9 mouse cellular contexts compared by ENCODE assay signal in the genomic region with DNA sequence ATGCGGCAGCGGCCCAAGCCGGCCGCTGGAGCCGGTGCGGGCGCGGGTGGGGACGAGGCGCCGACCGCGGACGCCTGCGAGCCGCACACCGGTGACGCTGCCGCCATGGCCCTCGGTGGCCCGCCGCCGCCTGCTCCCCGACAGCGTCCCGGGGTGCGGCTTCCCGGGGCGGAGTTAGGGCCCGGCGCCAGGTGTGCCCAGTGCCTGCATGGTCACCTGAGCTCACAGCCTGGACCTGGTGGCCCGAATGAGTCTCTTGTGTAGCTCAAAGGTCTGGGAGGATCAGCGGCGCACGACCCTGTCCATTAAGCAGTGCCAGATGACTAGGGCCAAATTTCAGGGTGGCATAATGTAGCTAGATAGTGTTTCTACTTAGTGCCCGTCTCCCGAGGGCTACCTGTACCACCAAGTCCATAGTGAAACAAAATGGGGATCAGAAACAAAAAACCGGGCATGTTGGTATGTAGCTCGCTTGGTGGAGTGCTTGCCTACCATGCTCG. TPM values are rescaled to one million over a fixed set of nuclear protein-coding genes. Genes with fewer than 3 reads are reported as not detected.
DNase-seq lines count a peak whose midpoint lies in the region; ATAC-seq and TF ChIP-seq lines count a peak whose summit lies in the region.
"Had no signal": no experiment of that assay in that cellular context is flagged by ENCODE, and none has a peak within 500 bp of the region (broad histone marks: within the 10 kb centered on the region; RNA-seq: fewer than 3 reads in every experiment).

A gene (minus strand): TSS at position 221 of the 500 bp plus-strand sequence.

- H3K27ac ChIP-seq in heart, embryonic 10.5 days: peak within 1 kb of the TSS; percentile 92
- peak within 1 kb of the TSS; percentile 87 for H3K27ac ChIP-seq in kidney, embryonic 15.5 days
- H3K27ac ChIP-seq in spleen, adult 2 months (ENCODE audit: insufficient read depth, low read length): peak within 1 kb of the TSS; percentile 41; the same call in 1 of the 2 replicates

- DNase-seq in gastrocnemius, adult 18-20 months (ENCODE audit: low spot score): peak; percentile 65
- DNase-seq in gastrocnemius, postnatal 10 days: no peak
- DNase-seq in cerebellum, adult 9-11 months: peak; percentile 82
- no peak for DNase-seq in heart, embryonic 10.5 days (ENCODE audit: low spot score)
- DNase-seq in lung, postnatal 10 days: peak; percentile 79
- DNase-seq in spleen, adult 2 months (ENCODE audit: low read depth in 1 of 2, low spot score in 2 of 2): peak in 1 of 2 experiments; percentile 21
- DNase-seq in layer of hippocampus, adult 9-10 months (ENCODE audit: low spot score): no peak

- H3K4me1 ChIP-seq in heart, embryonic 10.5 days: peaks cover 15% of the 10 kb centered on the region
- peaks cover 22% of the 10 kb centered on the region for H3K4me1 ChIP-seq in kidney, embryonic 15.5 days
- peaks cover 6% of the 10 kb centered on the region for H3K4me1 ChIP-seq in spleen, adult 2 months (ENCODE audit: control insufficient read depth, insufficient read depth, insufficient read length)

- H3K9me3 ChIP-seq in heart, embryonic 10.5 days: no peaks in the 10 kb centered on the region
- no peaks in the 10 kb centered on the region for H3K9me3 ChIP-seq in kidney, embryonic 15.5 days (replicated peaks)

- WGBS in heart, embryonic 10.5 days: 9% methylated on average over 40 of the region's 40 CpGs
- WGBS in kidney, embryonic 15.5 days: 6% methylated on average over 40 of the region's 40 CpGs
- 11% methylated on average over 39 of the region's 40 CpGs for WGBS in spleen, adult 2 months

- TF ChIP-seq CTCF in spleen, adult 2 months (IDR thresholded peaks at IDR 0.05; ENCODE audit: extremely low read depth, insufficient read depth, insufficient read length, insufficient replicate concordance): no peak

- peaks cover 11% of the 10 kb centered on the region; the same call in 1 of the 2 replicates for H3K27me3 ChIP-seq in heart, embryonic 10.5 days (ENCODE audit: insufficient read depth, poor library complexity, severe bottlenecking)
- 0 out of 2 replicates have a peak, but pooled peaks cover 4% of the 10 kb centered on the region for H3K27me3 ChIP-seq in kidney, embryonic 15.5 days
- no peaks in the 10 kb centered on the region for H3K27me3 ChIP-seq in spleen, adult 2 months (ENCODE audit: control insufficient read depth, insufficient read depth, low read length)
- H3K27me3 ChIP-seq: Patski had no signal

- H3K4me3 ChIP-seq in heart, embryonic 10.5 days: peak within 1 kb of the TSS; percentile 72
- H3K4me3 ChIP-seq in kidney, embryonic 15.5 days (replicated peaks): peak within 1 kb of the TSS; percentile 59
- H3K4me3 ChIP-seq in spleen, adult 2 months (ENCODE audit: extremely low read depth, insufficient read depth, insufficient read length): peak within 1 kb of the TSS; percentile 71

- no peak; the same call in 1 of the 2 replicates for TF ChIP-seq POLR2A in spleen, adult 2 months (IDR thresholded peaks at IDR 0.05; ENCODE audit: low read depth, low read length)

- peaks cover 11% of the 10 kb centered on the region for H3K36me3 ChIP-seq in heart, embryonic 10.5 days
- peaks cover 11% of the 10 kb centered on the region for H3K36me3 ChIP-seq in kidney, embryonic 15.5 days
- peaks cover 4% of the 10 kb centered on the region for H3K36me3 ChIP-seq in spleen, adult 2 months (ENCODE audit: control insufficient read depth, insufficient read depth, low read length)

- peak; percentile 29 for ATAC-seq in kidney, embryonic 15.5 days (replicated peaks; ENCODE audit: low FRiP score)

- H3K4me2 ChIP-seq in kidney, embryonic 15.5 days: peak within 1 kb of the TSS; percentile 94

- H3K9ac ChIP-seq in kidney, embryonic 15.5 days: peak within 1 kb of the TSS; percentile 69

RNA-seq across cellular contexts. Expression of the gene that starts here (rescaled TPM):
- total RNA-seq in gastrocnemius, adult 18-20 months (2021): 10 to 100 TPM in 1 of 2 experiments, 1 to 10 TPM in 1; 7.1 to 10.0 TPM
- 1 to 10 TPM; 3.5 to 6.3 TPM for total RNA-seq in gastrocnemius, postnatal 10 days (2021)
- polyA plus RNA-seq in heart, embryonic 10.5 days (2016; fragmentation: Nextera tagmentation; extraction: Ambion mirVana): 4.7 and 6.3 TPM in 2 replicates
- 12.9 and 14.1 TPM in 2 replicates for polyA plus RNA-seq in kidney, embryonic 15.5 days (2015; fragmentation: Nextera tagmentation; extraction: Ambion mirVana)
- polyA plus RNA-seq in spleen, adult 2 months (2012; rRNA removed): 17.5 and 34.9 TPM in 2 replicates

Comparison
In these comparisons a context has a peak if more than half of its experiments do, and no peak if none do; other contexts are left out.
1. DNase-seq: peak in gastrocnemius, adult 18-20 months (single experiment), cerebellum, adult 9-11 months (single experiment) and lung, postnatal 10 days (single experiment); none in gastrocnemius, postnatal 10 days (single experiment), heart, embryonic 10.5 days (single experiment) and layer of hippocampus, adult 9-10 months (single experiment).
2. H3K27ac ChIP-seq: peak in every context shown above with its lines; median percentile 92 in heart, embryonic 10.5 days; 87 in kidney, embryonic 15.5 days; 41 in spleen, adult 2 months.
3. Peak in every context shown above with its lines, with median percentiles within 50 percentile points of each other: H3K4me3 ChIP-seq.